Mouse (Mus musculus) stomach, postnatal 0 days (tissue): ENCODE measurements around the gene Akp3. TPM values are rescaled to one million over a fixed set of nuclear protein-coding genes. Genes with fewer than 3 reads are reported as not detected.
A peak's percentile ranks its signal among the peaks of the same experiment; 100 is the strongest.

ENCODE experiments used
- ATAC-seq: fragments of 200-750 bp; cut with Nextera tagmentation; 2 replicates; pipeline ENCODE4 v1.8.0; 2017; ENCODE audit not compliant: low FRiP score, low TSS enrichment
- DNase-seq: peaks from one replicate; pipeline ENCODE4 v3.0.0-alpha.2; 2016; ENCODE audit warnings: low spot score
- H3K27ac ChIP-seq: fragments of 300-500 bp; sonication (generic); replicated peaks from 2 replicates; pipeline ENCODE4 v1.5.1; 2014; ENCODE audit warnings: mild to moderate bottlenecking, control low read depth
- H3K27me3 ChIP-seq: fragments of 300-500 bp; sonication (generic); 2 replicates; pipeline ENCODE4 v1.6.1; 2014; ENCODE audit warnings: low read length; ENCODE audit not compliant: control insufficient read depth, insufficient read depth
- H3K36me3 ChIP-seq: fragments of 300-500 bp; sonication (generic); 2 replicates; pipeline ENCODE4 v1.6.1; 2014; ENCODE audit warnings: low read length, mixed read lengths; ENCODE audit not compliant: control insufficient read depth, insufficient read depth
- H3K4me1 ChIP-seq: fragments of 300-500 bp; sonication (generic); replicated peaks from 2 replicates; pipeline ENCODE4 v1.6.1; 2014; ENCODE audit warnings: antibody characterized with exemption; ENCODE audit not compliant: control insufficient read depth, insufficient read depth
- H3K4me2 ChIP-seq: fragments of 300-500 bp; sonication (generic); replicated peaks from 2 replicates; pipeline ENCODE4 v1.6.1; 2014; ENCODE audit warnings: low read depth, mild to moderate bottlenecking, control low read depth, moderate library complexity
- H3K4me3 ChIP-seq: fragments of 300-500 bp; sonication (generic); 2 replicates; pipeline ENCODE4 v1.5.1; 2014; ENCODE audit warnings: low read depth, low read length, control low read depth
- H3K9ac ChIP-seq: fragments of 300-500 bp; sonication (generic); 2 replicates; pipeline ENCODE4 v1.6.1; 2014; ENCODE audit warnings: mild to moderate bottlenecking, low read length, control low read depth, mixed read lengths
- H3K9me3 ChIP-seq: fragments of 300-500 bp; sonication (generic); 2 replicates; pipeline ENCODE4 v1.6.1; 2016; ENCODE audit warnings: low read length; ENCODE audit not compliant: control insufficient read depth
- CTCF ChIP-seq: IDR thresholded peaks from 2 replicates; pipeline ENCODE4 v1.5.1; 2016; ENCODE audit warnings: antibody characterized with exemption, low read depth, mild to moderate bottlenecking, moderate library complexity
- EP300 ChIP-seq: optimal IDR thresholded peaks from 2 replicates; pipeline ENCODE3; 2016; ENCODE audit warnings: antibody characterized with exemption
- WGBS: fragments of 180-500 bp; shearing (Covaris S2); extraction: QIAGEN DNeasy Blood & Tissue Kit; methylation state at CpG from one replicate; pipeline ENCODE4 v1.1.7; 2014; 5-methylcytosine and 5-hydroxymethylcytosine counted together
- polyA plus RNA-seq: library from polyadenylated mRNA; unstranded; fragments of >200 nt; fragmentation: Nextera tagmentation; extraction: Ambion mirVana; gene quantifications from 2 replicates; pipeline ENCODE4 v1.2.1, GENCODE M21; 2015

Akp3 gene
- polyA plus RNA-seq, 1 experiment from 2014 or later, result 0.38 TPM

DNA sequence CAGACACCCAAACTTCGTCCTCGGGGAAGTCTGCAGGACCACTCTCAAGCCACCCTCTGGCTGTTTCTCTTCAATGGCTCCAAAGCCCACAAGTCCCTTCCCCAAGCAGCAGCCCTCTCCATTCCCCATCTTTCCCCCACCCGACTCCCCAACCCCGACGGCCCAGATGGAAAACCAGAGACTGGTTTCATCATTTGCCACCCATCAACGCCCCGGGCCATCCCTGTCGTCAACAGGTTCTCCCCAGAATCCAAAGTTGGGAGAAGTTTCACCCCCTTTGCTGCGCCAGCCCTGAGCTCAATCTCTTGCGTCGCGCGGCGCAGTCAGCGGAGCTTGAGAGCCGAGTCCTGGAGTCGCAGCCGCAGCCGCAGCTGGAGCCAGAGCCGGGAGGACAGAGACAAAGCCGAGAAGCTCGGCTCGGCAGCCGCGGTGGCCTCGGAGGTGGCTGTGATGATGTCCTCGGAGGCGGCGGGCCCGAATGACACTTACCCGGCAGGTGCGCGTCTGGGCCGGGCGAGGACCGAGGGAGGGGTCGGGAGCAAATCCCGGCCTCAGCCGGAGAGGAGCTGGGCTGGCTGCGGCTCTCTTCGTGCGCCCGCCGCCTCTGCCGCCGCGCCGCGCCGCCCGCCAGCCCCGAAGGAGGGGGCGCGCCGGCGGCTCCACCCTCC, 30.9 kb downstream of the Akp3 start:
- H3K4me3 ChIP-seq, result peak overlapping the region; percentile 35
- H3K9ac ChIP-seq, result no peak overlapping the region
- ATAC-seq (no peak), DNase-seq (no peak)
- under 1% methylated on average over 56 of the region's 56 CpGs for WGBS
- peak overlapping the region; percentile 49 for H3K4me2 ChIP-seq
- no peaks in the 10 kb centered on the region for H3K36me3 ChIP-seq
- TF ChIP-seq CTCF (no peak), EP300 (no peak)
- H3K27ac ChIP-seq, result no peak overlapping the region
- peaks cover 43% of the 10 kb centered on the region for H3K27me3 ChIP-seq
- H3K9me3 ChIP-seq, result no peaks in the 10 kb centered on the region
- H3K4me1 ChIP-seq, result peaks cover 7% of the 10 kb centered on the region

DNA sequence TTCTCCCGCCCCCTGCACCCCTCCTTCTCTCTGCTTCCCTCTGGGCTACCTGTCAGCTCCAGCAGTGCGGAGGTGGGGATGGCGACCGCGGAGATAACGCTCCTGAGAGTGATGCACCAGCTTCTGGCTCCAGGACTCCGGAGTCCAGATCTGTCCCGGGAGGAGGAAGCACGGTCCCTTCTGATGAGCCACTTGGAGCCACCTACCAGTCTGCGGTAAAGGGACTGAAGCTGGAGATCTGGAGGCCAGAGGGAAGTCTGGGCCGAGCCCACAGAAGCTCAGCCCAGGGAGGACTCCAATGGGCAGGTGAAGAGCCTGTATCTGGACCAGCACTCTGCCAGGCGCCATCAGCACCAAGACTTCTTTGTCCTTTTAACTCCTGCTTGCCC, 31.4 kb downstream of the Akp3 start, which contains the start of gene Ecel1:
Gene Ecel1 (minus strand): TSS at position 323 of the 389 bp plus-strand sequence.
- Histone ChIP-seq H3K9ac (no peak within 1 kb of the TSS), H3K36me3 (no peaks in the 10 kb centered on the region), H3K27me3 (peaks cover 43% of the 10 kb centered on the region), H3K9me3 (no peaks in the 10 kb centered on the region), H3K27ac (no peak within 1 kb of the TSS), H3K4me2 (peak within 1 kb of the TSS; percentile 49), H3K4me3 (peak within 1 kb of the TSS; percentile 35), H3K4me1 (peaks cover 7% of the 10 kb centered on the region)
- no peak for DNase-seq
- 8% methylated on average over 12 of the region's 12 CpGs for WGBS
- TF ChIP-seq CTCF (no peak), EP300 (no peak)
- no peak; the same call in 1 of the 2 replicates for ATAC-seq

DNA sequence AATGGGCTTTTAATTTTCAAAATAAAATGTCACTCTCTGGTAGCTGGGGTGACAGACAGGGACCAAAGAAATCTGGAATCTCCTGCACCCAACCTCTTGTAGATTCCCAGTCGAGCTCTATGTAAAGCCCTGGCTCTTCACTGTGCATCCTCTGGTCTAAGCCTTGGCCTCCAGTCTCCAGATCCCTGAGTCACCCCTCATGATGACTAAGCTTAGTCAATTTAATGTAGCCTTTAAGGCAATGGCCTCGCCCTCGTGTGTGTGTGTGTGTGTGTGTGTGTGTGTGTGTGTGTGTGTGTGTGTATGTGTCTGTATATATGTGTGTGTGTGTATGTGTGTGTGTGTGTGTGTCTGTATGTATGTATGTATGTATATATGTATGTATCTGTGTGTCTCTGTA, 34.6 kb downstream of the Akp3 start:
- Histone ChIP-seq H3K36me3 (no peaks in the 10 kb centered on the region), H3K4me3 (no peak overlapping the region), H3K9me3 (no peaks in the 10 kb centered on the region), H3K4me1 (peaks cover 2% of the 10 kb centered on the region), H3K27ac (no peak overlapping the region), H3K27me3 (peaks cover 24% of the 10 kb centered on the region; the same call in 1 of the 2 replicates), H3K4me2 (no peak overlapping the region), H3K9ac (no peak overlapping the region)
- TF ChIP-seq CTCF (no peak), EP300 (no peak)
- WGBS, result 77% methylated on average over 3 of the region's 3 CpGs
- ATAC-seq (no peak), DNase-seq (no peak)

GRCm38 (mm10) chr1:87164164-87164795, 39.5 kb downstream of the Akp3 start:
- H3K27me3 ChIP-seq, result no peaks in the 10 kb centered on the region
- no peaks in the 10 kb centered on the region for H3K36me3 ChIP-seq
- no peak overlapping the region for H3K9ac ChIP-seq
- no peak overlapping the region for H3K4me2 ChIP-seq
- no peak for TF ChIP-seq EP300
- no peak for TF ChIP-seq CTCF
- H3K27ac ChIP-seq, result no peak overlapping the region
- no peaks in the 10 kb centered on the region for H3K9me3 ChIP-seq
- no peak overlapping the region for H3K4me3 ChIP-seq
- DNase-seq (no peak), ATAC-seq (no peak)
- H3K4me1 ChIP-seq, result no peaks in the 10 kb centered on the region
- 37% methylated on average over 11 of the region's 11 CpGs for WGBS

GRCm38 (mm10) chr1:87164796-87165184, 40.0 kb downstream of the Akp3 start:
- H3K9me3 ChIP-seq, result no peaks in the 10 kb centered on the region
- ATAC-seq (no peak), DNase-seq (no peak)
- no peak overlapping the region for H3K4me2 ChIP-seq
- no peak overlapping the region for H3K4me3 ChIP-seq
- H3K27ac ChIP-seq, result no peak overlapping the region
- WGBS, result 53% methylated on average over 9 of the region's 9 CpGs
- H3K9ac ChIP-seq, result no peak overlapping the region
- no peaks in the 10 kb centered on the region for H3K36me3 ChIP-seq
- H3K27me3 ChIP-seq, result no peaks in the 10 kb centered on the region
- TF ChIP-seq CTCF, result no peak
- no peak for TF ChIP-seq EP300
- H3K4me1 ChIP-seq, result no peaks in the 10 kb centered on the region

GRCm38 (mm10) chr1:87170458-87170857, 45.7 kb downstream of the Akp3 start:
- no peak overlapping the region for H3K4me3 ChIP-seq
- 0 out of 2 replicates have a peak, but pooled peaks have one; percentile 14 for ATAC-seq
- no peaks in the 10 kb centered on the region for H3K27me3 ChIP-seq
- no peak overlapping the region for H3K27ac ChIP-seq
- H3K9ac ChIP-seq, result no peak overlapping the region; the same call in 1 of the 2 replicates
- WGBS, result 13% methylated on average over 18 of the region's 19 CpGs
- no peak overlapping the region for H3K4me2 ChIP-seq
- DNase-seq, result no peak
- H3K9me3 ChIP-seq, result no peaks in the 10 kb centered on the region
- H3K36me3 ChIP-seq, result no peaks in the 10 kb centered on the region
- TF ChIP-seq EP300, result no peak
- TF ChIP-seq CTCF, result no peak
- H3K4me1 ChIP-seq, result no peaks in the 10 kb centered on the region
